Mouse (Mus musculus) midbrain, embryonic 12.5 days (tissue): ENCODE results near the gene Gimap8. TPM values are rescaled to one million over a fixed set of nuclear protein-coding genes. Genes with fewer than 3 reads are reported as not detected.
"Not testable (repeated sequence)": the region's sequence is repeated elsewhere in the genome, so short reads cannot be mapped to it uniquely, and the experiment has no call there.

ENCODE experiments used
- ATAC-seq: fragments of 200-750 bp; cut with Nextera tagmentation; 2 replicates; pipeline ENCODE4 v1.8.0; 2017; ENCODE audit warnings: low read depth, moderate TSS enrichment, moderate library complexity; ENCODE audit not compliant: low FRiP score
- H3K27ac ChIP-seq: fragments of 300-500 bp; sonication (generic); replicated peaks from 2 replicates; pipeline ENCODE4 v1.5.1; 2016; ENCODE audit warnings: mild to moderate bottlenecking
- H3K27me3 ChIP-seq: fragments of 300-500 bp; sonication (generic); 2 replicates; pipeline ENCODE4 v1.6.1; 2016; ENCODE audit warnings: mild to moderate bottlenecking
- H3K36me3 ChIP-seq: fragments of 300-500 bp; sonication (generic); 2 replicates; pipeline ENCODE4 v1.6.1; 2016
- H3K4me1 ChIP-seq: fragments of 300-500 bp; sonication (generic); 2 replicates; pipeline ENCODE4 v1.6.1; 2016
- H3K4me2 ChIP-seq: fragments of 300-500 bp; sonication (generic); replicated peaks from 2 replicates; pipeline ENCODE4 v1.6.1; 2016; ENCODE audit warnings: mild to moderate bottlenecking, moderate library complexity
- H3K4me3 ChIP-seq: fragments of 300-500 bp; sonication (generic); 2 replicates; pipeline ENCODE4 v1.5.1; 2016; ENCODE audit warnings: mild to moderate bottlenecking
- H3K9ac ChIP-seq: fragments of 300-500 bp; sonication (generic); replicated peaks from 2 replicates; pipeline ENCODE4 v1.6.1; 2016; ENCODE audit warnings: mild to moderate bottlenecking, moderate library complexity
- H3K9me3 ChIP-seq: fragments of 300-500 bp; sonication (generic); 2 replicates; pipeline ENCODE4 v1.6.1; 2016; ENCODE audit warnings: mild to moderate bottlenecking
- WGBS: fragments of 180-500 bp; shearing (Covaris S2); methylation state at CpG from one replicate; pipeline ENCODE4 v1.1.7; 2016; 5-methylcytosine and 5-hydroxymethylcytosine counted together
- polyA plus RNA-seq: library from polyadenylated mRNA; unstranded; fragments of >200 nt; fragmentation: Nextera tagmentation; extraction: Ambion mirVana; gene quantifications from 2 replicates; pipeline ENCODE4 v1.2.1, GENCODE M21; 2016

Gimap8 gene
- 0.45 and 0.77 TPM in 2 replicates for polyA plus RNA-seq

GRCm38 (mm10) chr6:48646995-48647394 is at the start of gene Gimap8:
Gene Gimap8, plus strand, starts transcription at chr6:48647234.
- no peak within 1 kb of the TSS for H3K9ac ChIP-seq
- 52% methylated on average over 3 of the region's 3 CpGs for WGBS

GRCm38 (mm10) chr6:48600594-48600993 is 46.4 kb upstream of the Gimap8 start:
- ATAC-seq: no peak
- peaks cover 14% of the 10 kb centered on the region for H3K4me1 ChIP-seq
- H3K4me2 ChIP-seq: no peak overlapping the region
- H3K9me3 ChIP-seq: peaks cover 16% of the 10 kb centered on the region
- 92% methylated on average over 1 of the region's 1 CpGs for WGBS
- H3K27me3 ChIP-seq: no peaks in the 10 kb centered on the region
- H3K27ac ChIP-seq: no peak overlapping the region; the same call in 1 of the 2 replicates
- H3K4me3 ChIP-seq: no peak overlapping the region
- H3K36me3 ChIP-seq: peaks cover 47% of the 10 kb centered on the region
- 0 out of 2 replicates have a peak overlapping the region, but pooled peaks have one; percentile 84 for H3K9ac ChIP-seq

More at GRCm38 (mm10) chr6:48646995-48647394, at the start of gene Gimap8:
- no peaks in the 10 kb centered on the region for H3K9me3 ChIP-seq
- no peak within 1 kb of the TSS for H3K4me3 ChIP-seq
- H3K27me3 ChIP-seq: 0 out of 2 replicates have a peak, but pooled peaks cover 5% of the 10 kb centered on the region
- H3K36me3 ChIP-seq: no peaks in the 10 kb centered on the region
- ATAC-seq: no peak
- no peak within 1 kb of the TSS for H3K4me2 ChIP-seq
- peaks cover 2% of the 10 kb centered on the region; the same call in 1 of the 2 replicates for H3K4me1 ChIP-seq
- H3K27ac ChIP-seq: no peak within 1 kb of the TSS

- H3K27me3 ChIP-seq: no peaks in the 10 kb centered on the region
- peaks cover 12% of the 10 kb centered on the region for H3K9me3 ChIP-seq
- H3K4me2 ChIP-seq: peak within 1 kb of the TSS; percentile 73
- H3K9ac ChIP-seq: peak within 1 kb of the TSS; percentile 84
- peak; percentile 100 for ATAC-seq
- peaks cover 38% of the 10 kb centered on the region for H3K36me3 ChIP-seq
- H3K4me1 ChIP-seq: peaks cover 14% of the 10 kb centered on the region
- 5% methylated on average over 42 of the region's 42 CpGs for WGBS
- H3K4me3 ChIP-seq: peak within 1 kb of the TSS; percentile 71
- peak within 1 kb of the TSS; percentile 89 for H3K27ac ChIP-seq
Observed at GRCm38 (mm10) chr6:48601271-48602079, 45.6 kb upstream of the Gimap8 start, which contains the start of gene Zfp775. Gene Zfp775, plus strand, starts transcription at chr6:48602063.

GRCm38 (mm10) chr6:48602080-48602741 is 44.8 kb upstream of the Gimap8 start:
- peak; percentile 83 for ATAC-seq
- H3K4me1 ChIP-seq: peaks cover 14% of the 10 kb centered on the region
- WGBS: 2% methylated on average over 28 of the region's 28 CpGs

GRCm38 (mm10) chr6:48608124-48608523 is 38.9 kb upstream of the Gimap8 start:
- no peaks in the 10 kb centered on the region for H3K9me3 ChIP-seq
- no peaks in the 10 kb centered on the region for H3K27me3 ChIP-seq
- no peak overlapping the region for H3K4me3 ChIP-seq
- H3K4me2 ChIP-seq: no peak overlapping the region
- WGBS: 75% methylated on average over 2 of the region's 2 CpGs
- H3K27ac ChIP-seq: no peak overlapping the region
- ATAC-seq: no peak
- peaks cover 10% of the 10 kb centered on the region for H3K36me3 ChIP-seq
- H3K4me1 ChIP-seq: no peaks in the 10 kb centered on the region
- no peak overlapping the region for H3K9ac ChIP-seq

More at GRCm38 (mm10) chr6:48602080-48602741, 44.8 kb upstream of the Gimap8 start:
- Histone ChIP-seq H3K27ac (peak overlapping the region; percentile 89), H3K4me3 (peak overlapping the region; percentile 71), H3K27me3 (no peaks in the 10 kb centered on the region), H3K9me3 (peaks cover 6% of the 10 kb centered on the region), H3K4me2 (peak overlapping the region; percentile 73), H3K36me3 (peaks cover 31% of the 10 kb centered on the region), H3K9ac (peak overlapping the region; percentile 84)

GRCm38 (mm10) chr6:48609512-48609911 is 37.5 kb upstream of the Gimap8 start:
- Histone ChIP-seq H3K9ac (no peak overlapping the region), H3K27me3 (no peaks in the 10 kb centered on the region), H3K4me1 (no peaks in the 10 kb centered on the region), H3K9me3 (no peaks in the 10 kb centered on the region), H3K4me3 (no peak overlapping the region), H3K4me2 (no peak overlapping the region), H3K36me3 (peaks cover 24% of the 10 kb centered on the region), H3K27ac (no peak overlapping the region)
- WGBS: 52% methylated on average over 7 of the region's 7 CpGs
- ATAC-seq: no peak

- H3K27ac ChIP-seq: no peak overlapping the region
- peaks cover 30% of the 10 kb centered on the region for H3K36me3 ChIP-seq
- H3K9ac ChIP-seq: no peak overlapping the region
- H3K4me3 ChIP-seq: no peak overlapping the region
- no peak overlapping the region for H3K4me2 ChIP-seq
- WGBS: 87% methylated on average over 3 of the region's 3 CpGs
- H3K4me1 ChIP-seq: no peaks in the 10 kb centered on the region
- no peaks in the 10 kb centered on the region for H3K27me3 ChIP-seq
- no peak for ATAC-seq
- no peaks in the 10 kb centered on the region for H3K9me3 ChIP-seq
Observed at GRCm38 (mm10) chr6:48610657-48611056, 36.4 kb upstream of the Gimap8 start.

- H3K4me3 ChIP-seq: no peak overlapping the region
- H3K4me1 ChIP-seq: no peaks in the 10 kb centered on the region
- no peak overlapping the region for H3K27ac ChIP-seq
- H3K36me3 ChIP-seq: peaks cover 42% of the 10 kb centered on the region
- H3K9ac ChIP-seq: no peak overlapping the region
- no peaks in the 10 kb centered on the region for H3K9me3 ChIP-seq
- H3K27me3 ChIP-seq: no peaks in the 10 kb centered on the region
- H3K4me2 ChIP-seq: no peak overlapping the region
- 85% methylated on average over 4 of the region's 4 CpGs for WGBS
- no peak for ATAC-seq
Observed at GRCm38 (mm10) chr6:48613464-48613863, 33.6 kb upstream of the Gimap8 start.

GRCm38 (mm10) chr6:48614756-48615155 is 32.3 kb upstream of the Gimap8 start:
- no peak overlapping the region for H3K4me3 ChIP-seq
- H3K9ac ChIP-seq: no peak overlapping the region
- no peak overlapping the region for H3K4me2 ChIP-seq
- H3K4me1 ChIP-seq: no peaks in the 10 kb centered on the region
- H3K27me3 ChIP-seq: no peaks in the 10 kb centered on the region
- ATAC-seq: no peak
- H3K9me3 ChIP-seq: no peaks in the 10 kb centered on the region
- peaks cover 50% of the 10 kb centered on the region for H3K36me3 ChIP-seq
- WGBS: 90% methylated on average over 5 of the region's 5 CpGs
- no peak overlapping the region for H3K27ac ChIP-seq

- H3K4me2 ChIP-seq: no peak overlapping the region
- ATAC-seq: no peak
- H3K27ac ChIP-seq: no peak overlapping the region
- H3K27me3 ChIP-seq: peaks cover 1% of the 10 kb centered on the region; the same call in 1 of the 2 replicates
- H3K36me3 ChIP-seq: peaks cover 42% of the 10 kb centered on the region
- no peak overlapping the region for H3K4me3 ChIP-seq
- H3K4me1 ChIP-seq: no peaks in the 10 kb centered on the region
- no peak overlapping the region for H3K9ac ChIP-seq
- no peaks in the 10 kb centered on the region for H3K9me3 ChIP-seq
- WGBS: 95% methylated on average over 30 of the region's 30 CpGs
Observed at GRCm38 (mm10) chr6:48620031-48620430, 27.0 kb upstream of the Gimap8 start.

GRCm38 (mm10) chr6:48622186-48622843 is 24.7 kb upstream of the Gimap8 start:
- 85% methylated on average over 8 of the region's 8 CpGs for WGBS
- not testable (repeated sequence) for H3K4me2 ChIP-seq, H3K4me3 ChIP-seq, H3K9ac ChIP-seq, H3K9me3 ChIP-seq, ATAC-seq, H3K27ac ChIP-seq
- Histone ChIP-seq H3K4me1 (peaks cover 10% of the 10 kb centered on the region), H3K36me3 (peaks cover 36% of the 10 kb centered on the region), H3K27me3 (peaks cover 21% of the 10 kb centered on the region)
